Mouse (Mus musculus): ENCODE measurements around the gene 0610009B22Rik.
"Not testable (repeated sequence)": the region's sequence is repeated elsewhere in the genome, so short reads cannot be mapped to it uniquely, and the experiment has no call there.

0610009B22Rik gene

DNA sequence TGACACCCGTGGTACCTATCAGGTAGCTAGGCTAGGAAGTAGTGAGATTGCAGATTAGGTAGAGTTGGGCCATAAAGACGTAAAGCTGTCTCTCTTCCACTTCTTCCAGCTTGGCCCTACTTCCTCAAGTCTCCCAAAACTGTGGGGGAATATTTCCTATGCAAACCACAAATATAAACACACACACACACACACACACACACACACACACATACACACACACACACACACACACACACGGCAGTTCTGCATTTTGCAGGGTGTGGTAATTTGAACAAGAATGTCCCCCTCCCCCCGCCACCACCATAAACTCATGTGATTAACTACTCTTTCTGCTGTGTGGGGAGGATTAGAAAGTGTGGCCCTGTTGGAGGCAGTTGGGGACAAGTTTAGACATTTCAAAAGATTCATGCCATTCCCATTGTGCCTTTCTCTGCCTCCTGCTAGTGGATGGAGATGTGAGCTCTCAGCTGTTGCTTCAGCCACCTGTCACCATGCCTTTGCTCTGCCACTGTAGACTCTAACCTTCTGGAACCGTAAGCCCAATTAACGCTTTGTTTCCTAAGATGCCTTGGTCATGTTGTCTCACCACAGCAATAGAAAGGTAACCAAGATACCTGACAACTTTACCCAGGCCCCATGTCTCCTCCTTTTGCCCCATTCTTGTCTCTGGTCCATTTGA is 10.8 kb downstream of the 0610009B22Rik start:
- peak; percentile 22 for DNase-seq (ENCODE audit: low read depth, low spot score)
- H3K27me3 ChIP-seq (ENCODE audit: control insufficient read depth, insufficient read depth, low read length, poor library complexity, severe bottlenecking) = no peaks in the 10 kb centered on the region
- H3K36me3 ChIP-seq (ENCODE audit: control insufficient read depth, insufficient read depth, low read length, poor library complexity, severe bottlenecking) = no peaks in the 10 kb centered on the region

DNA sequence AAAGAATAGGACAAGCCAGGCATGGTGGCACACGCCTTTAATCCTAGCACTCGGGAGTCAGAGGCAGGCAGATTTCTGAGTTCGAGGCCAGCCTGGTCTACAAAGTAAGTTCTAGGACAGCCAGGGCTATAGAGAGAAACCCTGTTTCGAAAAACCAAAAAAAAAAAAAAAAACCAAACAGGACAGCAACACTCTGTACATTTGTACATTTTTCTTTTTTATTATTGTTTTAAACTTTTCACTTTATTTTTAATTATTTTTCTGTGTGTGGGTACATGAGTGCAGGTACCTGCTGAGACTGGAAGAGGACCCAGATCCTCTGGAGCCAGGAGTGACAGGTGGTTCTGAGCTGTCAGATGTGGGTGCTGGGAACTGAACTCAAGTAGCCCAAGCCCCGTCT is 13.3 kb downstream of the 0610009B22Rik start:
- no peak for DNase-seq (ENCODE audit: low read depth, low spot score)
- H3K36me3 ChIP-seq (ENCODE audit: control insufficient read depth, insufficient read depth, low read length, poor library complexity, severe bottlenecking) = no peaks in the 10 kb centered on the region

DNA sequence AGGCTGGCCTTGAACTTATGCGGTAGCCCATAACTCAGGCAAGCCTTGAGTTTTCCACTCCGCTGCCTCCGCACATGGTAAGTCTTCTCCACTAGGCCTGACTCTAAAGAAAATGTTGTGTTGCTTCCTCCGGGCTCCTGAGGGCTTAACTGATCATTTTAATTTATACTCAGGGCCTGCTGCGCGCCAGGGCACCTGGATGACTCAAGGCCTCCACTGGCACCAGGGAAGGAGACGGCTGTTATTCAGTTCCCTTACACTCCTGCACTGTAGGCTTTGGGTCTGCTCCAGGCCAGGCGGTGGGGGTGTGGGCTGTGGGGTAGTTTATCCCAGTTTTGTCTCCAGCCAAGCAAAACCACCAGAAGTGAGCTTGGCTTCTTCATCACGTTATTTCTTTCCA is 15.4 kb downstream of the 0610009B22Rik start:
- no peak for DNase-seq (ENCODE audit: low read depth, low spot score)
- no peaks in the 10 kb centered on the region for H3K27me3 ChIP-seq (ENCODE audit: control insufficient read depth, insufficient read depth, low read length, poor library complexity, severe bottlenecking)
- no peaks in the 10 kb centered on the region for H3K36me3 ChIP-seq (ENCODE audit: control insufficient read depth, insufficient read depth, low read length, poor library complexity, severe bottlenecking)

More for the DNA sequence above, 13.3 kb downstream of the 0610009B22Rik start:
- H3K27me3 ChIP-seq (ENCODE audit: control insufficient read depth, insufficient read depth, low read length, poor library complexity, severe bottlenecking) = no peaks in the 10 kb centered on the region

DNA sequence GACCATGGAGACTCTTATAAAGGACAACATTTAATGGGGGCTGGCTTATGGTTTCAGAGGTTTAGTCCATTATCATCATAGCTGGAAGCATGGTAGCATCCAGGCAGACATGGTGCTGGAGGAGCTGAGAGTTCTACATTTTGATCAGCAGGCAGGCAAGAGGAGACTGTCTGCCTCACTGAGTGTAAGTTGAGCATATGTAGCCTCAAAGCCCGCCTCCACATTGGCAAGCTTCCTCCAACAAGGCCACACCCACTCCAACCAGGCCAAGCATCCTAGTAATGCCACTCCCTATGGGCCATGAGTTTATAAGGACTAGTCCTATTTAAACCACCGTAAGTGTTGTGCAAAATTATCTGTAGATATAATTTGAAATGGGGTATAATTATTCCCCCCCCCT is 17.3 kb downstream of the 0610009B22Rik start:
- Histone ChIP-seq H3K36me3 (ENCODE audit: control insufficient read depth, insufficient read depth, low read length, poor library complexity, severe bottlenecking) (no peaks in the 10 kb centered on the region), H3K27me3 (ENCODE audit: control insufficient read depth, insufficient read depth, low read length, poor library complexity, severe bottlenecking) (no peaks in the 10 kb centered on the region)
- no peak for DNase-seq (ENCODE audit: low read depth, low spot score)

DNA sequence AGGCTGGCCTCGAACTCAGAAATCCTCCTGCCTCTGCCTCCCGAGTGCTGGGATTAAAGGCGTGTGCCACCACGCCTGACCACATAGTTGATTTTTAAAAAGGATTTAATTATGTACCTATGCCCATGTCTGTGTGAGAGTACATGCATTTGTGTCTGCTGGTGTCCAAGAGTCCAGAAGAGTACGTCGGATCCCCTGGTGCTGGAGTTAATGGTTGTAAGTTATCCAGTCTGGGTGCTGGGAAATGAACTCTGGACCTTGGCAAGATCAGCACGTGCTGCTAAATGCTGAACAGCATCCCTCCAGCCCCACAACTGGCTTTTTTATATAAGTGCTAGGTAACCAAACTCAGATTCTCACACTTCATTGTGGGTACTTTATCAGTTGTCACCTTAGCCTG is 17.8 kb downstream of the 0610009B22Rik start:
- H3K27me3 ChIP-seq (ENCODE audit: control insufficient read depth, insufficient read depth, low read length, poor library complexity, severe bottlenecking) = no peaks in the 10 kb centered on the region
- no peaks in the 10 kb centered on the region for H3K36me3 ChIP-seq (ENCODE audit: control insufficient read depth, insufficient read depth, low read length, poor library complexity, severe bottlenecking)
- no peak for DNase-seq (ENCODE audit: low read depth, low spot score)

DNA sequence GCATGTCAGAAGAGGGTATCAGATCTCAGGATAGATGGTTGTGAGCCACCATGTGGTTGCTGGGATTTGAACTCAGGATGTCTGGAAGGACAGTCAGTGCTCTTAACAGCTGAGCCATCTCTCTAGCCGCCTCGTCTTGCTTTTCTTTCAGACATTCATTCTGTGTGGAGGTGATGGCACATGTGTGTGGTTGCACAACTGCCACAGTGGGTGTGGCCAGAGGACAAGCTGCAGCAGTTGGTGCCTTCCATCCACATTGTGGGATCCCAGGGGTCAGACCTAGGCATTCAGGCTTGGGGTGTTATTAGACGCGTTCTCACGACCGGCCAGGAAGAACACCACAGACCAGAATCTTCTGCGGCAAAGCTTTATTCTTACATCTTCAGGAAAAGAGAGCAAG is 23.9 kb downstream of the 0610009B22Rik start:
- not testable (repeated sequence) for DNase-seq (ENCODE audit: low read depth, low spot score); H3K27me3 ChIP-seq (ENCODE audit: control insufficient read depth, insufficient read depth, low read length, poor library complexity, severe bottlenecking); H3K36me3 ChIP-seq (ENCODE audit: control insufficient read depth, insufficient read depth, low read length, poor library complexity, severe bottlenecking)

DNA sequence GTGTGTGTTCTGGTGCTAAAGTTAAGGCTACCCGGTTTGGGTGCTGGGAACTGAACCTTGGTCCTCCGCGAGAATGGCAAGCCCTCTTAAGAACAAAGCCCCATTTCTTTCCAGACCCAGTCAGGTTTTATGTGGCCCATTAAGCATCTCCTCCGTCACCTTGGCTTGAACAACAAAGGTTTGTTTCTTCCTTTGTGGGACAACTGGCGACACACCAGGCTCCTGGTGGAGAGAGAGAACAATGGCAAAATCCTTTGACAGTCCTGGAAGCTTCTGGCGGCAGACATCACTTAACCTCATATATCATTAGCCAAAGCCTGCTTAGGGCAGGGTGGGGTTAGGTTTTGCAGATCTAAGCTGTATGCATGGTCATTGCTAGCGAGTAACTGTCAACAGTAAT is 26.0 kb downstream of the 0610009B22Rik start:
- DNase-seq (ENCODE audit: low read depth, low spot score) = no peak
- Histone ChIP-seq H3K36me3 (ENCODE audit: control insufficient read depth, insufficient read depth, low read length, poor library complexity, severe bottlenecking) (no peaks in the 10 kb centered on the region), H3K27me3 (ENCODE audit: control insufficient read depth, insufficient read depth, low read length, poor library complexity, severe bottlenecking) (no peaks in the 10 kb centered on the region)

DNA sequence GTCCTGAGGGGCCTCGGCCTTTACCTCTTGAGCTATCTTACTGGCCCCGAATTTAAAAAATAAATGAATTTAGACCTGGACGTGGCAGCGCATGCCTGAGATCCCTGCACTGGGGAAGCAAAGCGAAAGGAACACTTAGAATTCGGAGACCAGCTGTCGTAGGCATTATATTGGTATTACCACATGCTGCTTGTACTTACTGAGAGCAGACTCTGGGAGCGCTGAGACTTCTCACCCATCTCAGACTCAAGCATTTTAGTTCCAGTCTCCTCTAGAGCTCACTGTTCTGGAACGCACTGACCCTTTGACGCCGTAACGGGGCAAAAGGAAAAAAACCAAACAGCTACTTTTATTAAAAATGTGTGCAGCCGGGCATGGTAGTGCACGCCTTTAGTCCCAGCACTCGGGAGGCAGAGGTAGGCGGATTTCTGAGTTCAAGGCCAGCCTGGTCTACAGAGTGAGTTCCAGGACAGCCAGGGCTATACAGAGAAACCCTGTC is 26.8 kb downstream of the 0610009B22Rik start:
- DNase-seq (ENCODE audit: low read depth, low spot score) = no peak
- Histone ChIP-seq H3K36me3 (ENCODE audit: control insufficient read depth, insufficient read depth, low read length, poor library complexity, severe bottlenecking) (no peaks in the 10 kb centered on the region), H3K27me3 (ENCODE audit: control insufficient read depth, insufficient read depth, low read length, poor library complexity, severe bottlenecking) (no peaks in the 10 kb centered on the region)

DNA sequence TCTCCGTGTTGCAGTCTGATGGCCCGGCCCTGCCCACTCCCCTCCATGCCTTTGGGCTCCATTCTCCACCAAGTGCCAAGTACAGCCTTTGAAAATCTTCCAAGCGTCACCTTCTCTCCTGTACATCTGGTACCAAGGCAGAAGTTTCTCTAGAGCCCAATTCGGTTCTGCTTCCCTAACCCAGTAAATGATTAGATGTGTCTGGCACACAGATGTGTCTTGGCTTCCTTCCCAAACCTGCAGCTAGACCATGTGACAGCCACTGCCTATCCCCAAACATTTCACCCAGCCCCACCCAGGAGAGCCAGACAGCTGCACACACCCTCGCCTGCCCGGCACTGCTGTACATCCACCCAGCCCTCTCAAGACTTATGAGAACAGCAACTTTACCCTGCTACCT is 30.0 kb downstream of the 0610009B22Rik start:
- no peaks in the 10 kb centered on the region for H3K27me3 ChIP-seq (ENCODE audit: control insufficient read depth, insufficient read depth, low read length, poor library complexity, severe bottlenecking)
- H3K36me3 ChIP-seq (ENCODE audit: control insufficient read depth, insufficient read depth, low read length, poor library complexity, severe bottlenecking) = peaks cover 2% of the 10 kb centered on the region; the same call in 1 of the 2 replicates
- no peak for DNase-seq (ENCODE audit: low read depth, low spot score)

DNA sequence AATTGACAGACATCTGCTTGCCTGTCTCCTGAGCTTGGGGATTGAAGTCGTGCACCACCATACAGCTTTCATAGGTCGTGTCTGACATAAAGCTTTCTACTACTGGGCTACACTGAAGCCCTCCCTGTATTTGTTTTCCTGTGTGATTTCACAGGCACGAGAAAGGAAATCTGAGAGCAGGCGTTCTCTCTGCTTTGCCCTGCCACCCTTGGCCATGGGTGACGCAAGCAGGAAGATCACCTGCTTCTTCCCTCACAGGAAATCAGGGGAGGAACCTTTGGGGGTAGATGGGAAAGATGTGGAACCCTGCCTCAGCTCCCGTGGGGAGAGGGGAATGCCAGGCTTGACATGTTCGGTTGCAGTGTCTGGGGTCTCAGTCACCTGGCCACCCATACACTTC is 30.4 kb downstream of the 0610009B22Rik start:
- H3K27me3 ChIP-seq (ENCODE audit: control insufficient read depth, insufficient read depth, low read length, poor library complexity, severe bottlenecking) = no peaks in the 10 kb centered on the region
- H3K36me3 ChIP-seq (ENCODE audit: control insufficient read depth, insufficient read depth, low read length, poor library complexity, severe bottlenecking) = peaks cover 2% of the 10 kb centered on the region; the same call in 1 of the 2 replicates
- no peak for DNase-seq (ENCODE audit: low read depth, low spot score)

DNA sequence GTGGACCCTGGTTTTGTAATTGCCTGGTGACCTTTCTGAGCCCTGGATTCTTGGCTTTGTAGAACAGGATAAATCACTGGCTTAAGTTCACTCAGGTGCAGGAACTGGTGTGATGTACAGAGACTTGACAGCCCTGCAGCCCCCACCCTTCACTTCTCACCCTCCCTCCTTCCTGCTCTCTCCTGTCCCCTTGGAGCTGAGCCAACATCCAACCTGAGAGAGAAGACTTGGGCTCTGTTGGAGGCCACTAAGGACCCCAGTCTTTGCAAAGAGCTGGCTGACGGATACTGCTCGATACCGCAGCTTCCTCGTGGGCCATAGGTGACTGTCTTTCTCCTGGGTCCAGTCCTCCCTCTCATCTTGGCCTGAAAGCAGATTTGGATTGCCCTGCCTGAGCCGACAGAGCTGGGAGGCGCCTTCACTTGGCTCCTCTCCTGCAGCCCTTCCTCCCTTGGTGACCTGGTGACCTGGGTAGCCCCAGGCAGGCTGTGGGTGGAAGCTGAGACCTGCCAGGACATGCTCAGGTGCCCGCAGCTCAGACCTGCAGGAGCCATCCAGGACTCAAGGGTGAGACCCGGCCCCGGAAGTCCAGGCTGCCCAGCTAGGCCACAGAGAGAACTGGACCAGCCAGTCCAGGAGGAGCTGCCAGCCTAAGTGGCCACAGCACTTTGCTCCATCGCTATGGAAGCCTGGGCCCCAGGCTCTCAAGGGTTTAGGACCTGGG is 31.7 kb downstream of the 0610009B22Rik start:
- peaks cover 2% of the 10 kb centered on the region; the same call in 1 of the 2 replicates for H3K36me3 ChIP-seq (ENCODE audit: control insufficient read depth, insufficient read depth, low read length, poor library complexity, severe bottlenecking)
- no peaks in the 10 kb centered on the region for H3K27me3 ChIP-seq (ENCODE audit: control insufficient read depth, insufficient read depth, low read length, poor library complexity, severe bottlenecking)
- no peak for DNase-seq (ENCODE audit: low read depth, low spot score)

DNA sequence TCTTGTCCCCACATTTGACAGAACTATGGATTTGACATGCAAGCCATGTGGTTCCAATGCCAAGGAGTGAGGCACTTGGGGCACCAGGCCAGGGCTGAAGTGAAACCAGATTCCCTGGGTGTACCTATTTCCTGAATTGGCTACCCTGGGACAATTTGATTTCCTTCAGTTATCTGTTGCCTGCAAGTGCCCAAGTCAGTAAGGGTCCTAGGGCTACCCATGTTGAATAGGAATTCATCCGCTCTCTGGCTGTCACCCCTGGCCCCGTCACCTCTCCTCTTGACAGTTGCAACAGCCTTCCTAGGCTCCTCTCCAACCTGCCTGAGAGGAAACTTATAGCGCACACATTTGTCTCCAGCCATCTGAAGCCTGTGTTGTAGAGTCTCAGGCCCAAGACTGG is 33.8 kb downstream of the 0610009B22Rik start:
- Histone ChIP-seq H3K27me3 (ENCODE audit: control insufficient read depth, insufficient read depth, low read length, poor library complexity, severe bottlenecking) (no peaks in the 10 kb centered on the region), H3K36me3 (ENCODE audit: control insufficient read depth, insufficient read depth, low read length, poor library complexity, severe bottlenecking) (peaks cover 2% of the 10 kb centered on the region; the same call in 1 of the 2 replicates)
- no peak for DNase-seq (ENCODE audit: low read depth, low spot score)

DNA sequence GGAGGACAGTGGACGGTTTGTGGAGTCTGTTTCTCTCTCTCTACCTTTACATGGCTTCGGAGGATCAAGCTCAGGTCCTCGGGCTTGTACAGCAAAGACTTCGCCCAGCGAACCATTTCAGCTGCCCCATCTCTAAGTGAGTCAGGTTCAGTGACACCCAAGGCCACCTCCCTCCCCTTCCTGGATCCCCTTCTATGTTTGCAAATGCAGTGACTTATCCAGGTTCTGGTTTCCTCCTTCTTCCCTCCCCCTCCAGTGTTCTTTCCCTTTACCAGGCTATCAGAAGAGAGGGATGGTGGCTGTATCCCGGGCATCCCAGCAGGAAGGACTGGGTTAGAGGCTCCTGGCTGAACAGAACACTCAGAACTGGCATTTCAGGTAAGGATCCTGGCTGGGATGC is 34.9 kb downstream of the 0610009B22Rik start:
- Histone ChIP-seq H3K36me3 (ENCODE audit: control insufficient read depth, insufficient read depth, low read length, poor library complexity, severe bottlenecking) (peaks cover 2% of the 10 kb centered on the region; the same call in 1 of the 2 replicates), H3K27me3 (ENCODE audit: control insufficient read depth, insufficient read depth, low read length, poor library complexity, severe bottlenecking) (no peaks in the 10 kb centered on the region)
- no peak for DNase-seq (ENCODE audit: low read depth, low spot score)

DNA sequence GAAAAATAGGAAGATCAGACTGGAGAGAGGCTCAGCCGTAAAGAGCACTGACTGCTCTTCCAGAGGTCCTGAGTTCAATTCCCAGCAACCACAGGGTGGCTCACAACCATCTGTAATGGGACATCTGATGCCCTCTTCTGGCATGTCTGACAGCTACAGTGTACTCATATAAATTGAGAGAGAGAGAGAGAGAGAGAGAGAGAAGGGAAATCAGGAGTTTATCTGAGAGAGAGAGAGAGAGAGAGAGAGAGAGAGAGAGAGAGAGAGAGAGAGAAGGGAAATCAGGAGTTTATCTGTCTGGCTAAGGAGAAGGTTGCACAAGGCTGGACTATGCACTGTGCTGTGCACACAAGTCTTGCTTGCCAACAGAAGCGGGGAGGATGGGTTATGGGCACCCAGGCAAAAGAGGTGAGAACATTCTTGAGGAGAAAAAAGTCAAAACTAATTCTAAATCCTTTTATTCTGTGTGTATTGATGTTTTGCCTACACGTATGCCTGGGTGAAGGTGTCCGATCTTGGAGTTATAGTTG is 35.7 kb downstream of the 0610009B22Rik start:
- DNase-seq (ENCODE audit: low read depth, low spot score) = no peak
- H3K36me3 ChIP-seq (ENCODE audit: control insufficient read depth, insufficient read depth, low read length, poor library complexity, severe bottlenecking) = peaks cover 2% of the 10 kb centered on the region; the same call in 1 of the 2 replicates
- no peaks in the 10 kb centered on the region for H3K27me3 ChIP-seq (ENCODE audit: control insufficient read depth, insufficient read depth, low read length, poor library complexity, severe bottlenecking)
